Mouse (Mus musculus) olfactory bulb, adult 2 months (tissue): ENCODE measurements around the gene Agmat.

Source experiments
- CTCF ChIP-seq: fragments of 200-500 bp; IDR thresholded peaks from 2 replicates; pipeline ENCODE4 v1.5.1; 2012; ENCODE audit warnings: low read depth, mild to moderate bottlenecking, low read length, moderate library complexity; ENCODE audit not compliant: insufficient read depth
- POLR2A ChIP-seq: fragments of 200-500 bp; IDR thresholded peaks from 2 replicates; pipeline ENCODE4 v1.6.1; 2012; ENCODE audit warnings: mild to moderate bottlenecking, low read depth, low read length, moderate library complexity; ENCODE audit not compliant: insufficient read depth

- TF ChIP-seq POLR2A (no peak), CTCF (no peak)
Measured at GRCm38 (mm10) chr4:141729266-141729665, 17.2 kb upstream of the Agmat start.
